Mouse (Mus musculus) E14TG2a.4 (cell line): ENCODE data around the gene Podn.

Experiments
- CTCF ChIP-seq: conservative IDR thresholded peaks from 2 replicates; pipeline ENCODE4 v1.5.1; 2014; ENCODE audit warnings: low read length
- NANOG ChIP-seq: IDR thresholded peaks from 2 replicates; pipeline ENCODE4 v1.6.1; 2014; ENCODE audit warnings: borderline replicate concordance, low read length, mixed read lengths
- POU5F1 ChIP-seq: IDR thresholded peaks from 2 replicates; pipeline ENCODE4 v1.6.1; 2014; ENCODE audit warnings: low read length, borderline replicate concordance

- TF ChIP-seq CTCF (no peak), POU5F1 (no peak), NANOG (no peak)
Measured at GRCm38 (mm10) chr4:107990818-107991217, 105.4 kb downstream of the Podn start.
